Mouse (Mus musculus) inflammation-experienced regulatory T-cells, adult 16 weeks (primary cell): ENCODE data around the gene Gm8297. TPM values are rescaled to one million over a fixed set of nuclear protein-coding genes. Genes with fewer than 3 reads are reported as not detected.

ENCODE experiments used
- polyA plus RNA-seq: library from polyadenylated mRNA; unstranded; fragments of 100-300 nt; shearing (Covaris generic); gene quantifications from one replicate; pipeline ENCODE4 v1.2.1, GENCODE M21; 2017

Gene Gm8297
- 0.44 TPM for polyA plus RNA-seq

GRCm38 (mm10) chr14:4983635-4984034 lies at the start of gene Gm8297:
Gene Gm8297 (plus strand): TSS chr14:4983935.

GRCm38 (mm10) chr14:5015591-5015990 lies 31.9 kb downstream of the Gm8297 start, which contains the start of gene Gm3298:
Gene Gm3298 (plus strand): TSS chr14:5015891.

Other genes starting within 250 kb of the Gm8297 start
- not detected for gene Gm9602, start 207.6 kb upstream of the Gm8297 start, polyA plus RNA-seq
- gene Gm3269, start 145.8 kb upstream of the Gm8297 start, polyA plus RNA-seq = not detected
- gene Gm3264, start 128.4 kb upstream of the Gm8297 start, polyA plus RNA-seq = 2.8 TPM
- not detected for gene Gm3278, start 91.5 kb upstream of the Gm8297 start, polyA plus RNA-seq
- not detected for gene Gm3298, start 32.0 kb downstream of the Gm8297 start, polyA plus RNA-seq
- not detected for gene 4930555G01Rik, start 66.7 kb downstream of the Gm8297 start, polyA plus RNA-seq
- gene Gm8281, start 87.1 kb downstream of the Gm8297 start, polyA plus RNA-seq = 9.8 TPM
- 0.33 TPM for gene Gm8279, start 147.6 kb downstream of the Gm8297 start, polyA plus RNA-seq
- gene Gm3317, start 180.6 kb downstream of the Gm8297 start, polyA plus RNA-seq = not detected
- not detected for gene Gm8271, start 201.9 kb downstream of the Gm8297 start, polyA plus RNA-seq